Mouse (Mus musculus) MEL (cell line): ENCODE data around the gene Napa. TPM values are rescaled to one million over a fixed set of nuclear protein-coding genes. Genes with fewer than 3 reads are reported as not detected.

Source experiments
- DNase-seq: peaks from one replicate; pipeline ENCODE4 v3.0.0; 2011; ENCODE audit warnings: low read depth, low spot score
- H3K27ac ChIP-seq: 2 replicates; pipeline ENCODE4 v1.5.1; 2012; ENCODE audit warnings: low read depth, mild to moderate bottlenecking, control low read depth, low read length, moderate library complexity; ENCODE audit not compliant: control insufficient read depth
- H3K27me3 ChIP-seq, 2 experiments: fragments of 150-350 bp in 1 of 2; sonication (generic) in 1 of 2; 2 replicates each; pipeline ENCODE4 v1.6.1; 2012; ENCODE audit warnings: low read length in 2 of 2, mild to moderate bottlenecking in 2 of 2, improper control_type of control experiment in 1 of 2, moderate library complexity in 1 of 2; ENCODE audit not compliant: insufficient read depth in 2 of 2, control insufficient read depth in 1 of 2
- H3K36me3 ChIP-seq, 2 experiments: 2 replicates each; pipeline ENCODE4 v1.6.1; 2012 to 2014; ENCODE audit warnings: low read length in 2 of 2, improper control_type of control experiment in 1 of 2, inconsistent platforms in 1 of 2, mild to moderate bottlenecking in 1 of 2; ENCODE audit not compliant: insufficient read depth in 2 of 2, control insufficient read depth in 1 of 2
- H3K4me1 ChIP-seq, 2 experiments: fragments of 150-350 bp in 1 of 2; sonication (generic) in 1 of 2; 2 replicates each; pipeline ENCODE4 v1.6.1; 2012; ENCODE audit warnings: low read length in 2 of 2, improper control_type of control experiment in 1 of 2, mild to moderate bottlenecking in 1 of 2; ENCODE audit not compliant: insufficient read depth in 2 of 2, control insufficient read depth in 1 of 2
- H3K4me3 ChIP-seq, 2 experiments: fragments of 150-350 bp in 1 of 2; sonication (generic) in 1 of 2; 2 replicates each; pipeline ENCODE4 v1.5.1; 2012; ENCODE audit warnings: low read depth in 2 of 2, low read length in 2 of 2, mild to moderate bottlenecking in 2 of 2, moderate library complexity in 2 of 2, control low read depth in 1 of 2, improper control_type of control experiment in 1 of 2; ENCODE audit not compliant: control insufficient read depth in 1 of 2, insufficient read depth in 1 of 2
- H3K79me2 ChIP-seq: 2 replicates; pipeline ENCODE4 v1.6.1; 2012; ENCODE audit warnings: mild to moderate bottlenecking, low read length, moderate library complexity; ENCODE audit not compliant: control insufficient read depth, poor library complexity, insufficient read depth
- H3K9ac ChIP-seq: 2 replicates; pipeline ENCODE4 v1.6.1; 2012; ENCODE audit warnings: low read depth, mild to moderate bottlenecking, control low read depth, low read length, moderate library complexity; ENCODE audit not compliant: control insufficient read depth, poor library complexity, severe bottlenecking
- H3K9me3 ChIP-seq: fragments of 150-350 bp; sonication (generic); replicated peaks from 2 replicates; pipeline ENCODE4 v1.6.1; 2012; ENCODE audit warnings: mild to moderate bottlenecking, low read length, improper control_type of control experiment, moderate library complexity; ENCODE audit not compliant: insufficient read depth
- BHLHE40 ChIP-seq: IDR thresholded peaks from 2 replicates; pipeline ENCODE4 v1.6.1; 2012; ENCODE audit warnings: low read depth, mild to moderate bottlenecking, inconsistent platforms, low read length, improper control_type of control experiment, borderline replicate concordance
- CHD1 ChIP-seq: IDR thresholded peaks from 2 replicates; pipeline ENCODE4 v1.6.1; 2012; ENCODE audit warnings: low read depth, mild to moderate bottlenecking, inconsistent platforms, low read length, improper control_type of control experiment
- CHD2 ChIP-seq: IDR thresholded peaks from 2 replicates; pipeline ENCODE4 v1.6.1; 2011; ENCODE audit warnings: low read length, improper control_type of control experiment
- CTCF ChIP-seq, 3 experiments: IDR thresholded peaks in 2 of 3; conservative IDR thresholded peaks in 1 of 3; 2 replicates each; pipeline ENCODE4 v1.5.1; 2011 to 2012; ENCODE audit warnings: low read length in 3 of 3, low read depth in 2 of 3, mild to moderate bottlenecking in 2 of 3, improper control_type of control experiment in 1 of 3, inconsistent platforms in 1 of 3, mixed read lengths in 1 of 3, moderate library complexity in 1 of 3; ENCODE audit not compliant: control insufficient read depth in 1 of 3, insufficient read depth in 1 of 3, poor library complexity in 1 of 3, severe bottlenecking in 1 of 3
- E2F4 ChIP-seq: IDR thresholded peaks from 2 replicates; pipeline ENCODE4 v1.6.1; 2011; ENCODE audit warnings: low read depth, low read length, improper control_type of control experiment, borderline replicate concordance
- ELF1 ChIP-seq: IDR thresholded peaks from 2 replicates; pipeline ENCODE4 v1.6.1; 2014; ENCODE audit warnings: low read depth, mild to moderate bottlenecking, inconsistent platforms, low read length, improper control_type of control experiment, moderate library complexity
- EP300 ChIP-seq, 2 experiments: IDR thresholded peaks; 2 replicates each; pipeline ENCODE4 v1.6.1; 2011; ENCODE audit warnings: improper control_type of control experiment in 2 of 2, low read length in 2 of 2, low read depth in 1 of 2, mild to moderate bottlenecking in 1 of 2
- ETS1 ChIP-seq: IDR thresholded peaks from 2 replicates; pipeline ENCODE4 v1.6.1; 2012; ENCODE audit warnings: low read depth, mild to moderate bottlenecking, inconsistent platforms, low read length, improper control_type of control experiment, moderate library complexity
- GABPA ChIP-seq: IDR thresholded peaks from 2 replicates; pipeline ENCODE4 v1.6.1; 2012; ENCODE audit warnings: low read depth, mild to moderate bottlenecking, inconsistent platforms, low read length, improper control_type of control experiment, moderate library complexity
- GATA1 ChIP-seq: IDR thresholded peaks from 2 replicates; pipeline ENCODE4 v1.6.1; 2011; ENCODE audit warnings: low read depth, low read length, improper control_type of control experiment
- HCFC1 ChIP-seq: IDR thresholded peaks from 2 replicates; pipeline ENCODE4 v1.6.1; 2012; ENCODE audit warnings: low read depth, mild to moderate bottlenecking, inconsistent platforms, low read length, improper control_type of control experiment, moderate library complexity
- JUND ChIP-seq: IDR thresholded peaks from 2 replicates; pipeline ENCODE4 v1.6.1; 2011; ENCODE audit warnings: low read depth, mild to moderate bottlenecking, improper control_type of control experiment, low read length
- MAFK ChIP-seq: IDR thresholded peaks from 2 replicates; pipeline ENCODE4 v1.6.1; 2011; ENCODE audit warnings: low read depth, mild to moderate bottlenecking, low read length, improper control_type of control experiment, borderline replicate concordance
- MAX ChIP-seq: IDR thresholded peaks from 2 replicates; pipeline ENCODE4 v1.6.1; 2011; ENCODE audit warnings: low read length, improper control_type of control experiment
- MAZ ChIP-seq: IDR thresholded peaks from 2 replicates; pipeline ENCODE4 v1.6.1; 2012; ENCODE audit warnings: low read depth, mild to moderate bottlenecking, inconsistent platforms, low read length, improper control_type of control experiment
- MEF2A ChIP-seq: IDR thresholded peaks from 2 replicates; pipeline ENCODE4 v1.6.1; 2014; ENCODE audit warnings: low read depth, mild to moderate bottlenecking, inconsistent platforms, low read length, improper control_type of control experiment; ENCODE audit not compliant: poor library complexity, insufficient replicate concordance, severe bottlenecking; ENCODE audit errors: extremely low read depth
- MXI1 ChIP-seq: IDR thresholded peaks from 2 replicates; pipeline ENCODE4 v1.6.1; 2011; ENCODE audit warnings: mild to moderate bottlenecking, low read depth, low read length, improper control_type of control experiment
- MYB ChIP-seq: IDR thresholded peaks from 2 replicates; pipeline ENCODE4 v1.6.1; 2011; ENCODE audit warnings: mild to moderate bottlenecking, low read depth, low read length, improper control_type of control experiment
- MYC ChIP-seq: IDR thresholded peaks from 2 replicates; pipeline ENCODE4 v1.6.1; 2011; ENCODE audit warnings: low read depth, mild to moderate bottlenecking, low read length, improper control_type of control experiment, moderate library complexity
- NELFE ChIP-seq: IDR thresholded peaks from 2 replicates; pipeline ENCODE4 v1.6.1; 2011; ENCODE audit warnings: low read depth, low read length, improper control_type of control experiment
- POLR2A ChIP-seq, 2 experiments: IDR thresholded peaks; 2 replicates each; pipeline ENCODE4 v1.6.1; 2011 to 2012; ENCODE audit warnings: low read length in 2 of 2, mild to moderate bottlenecking in 2 of 2, control low read depth in 1 of 2, improper control_type of control experiment in 1 of 2, low read depth in 1 of 2, moderate library complexity in 1 of 2; ENCODE audit not compliant: control insufficient read depth in 1 of 2, insufficient read depth in 1 of 2, poor library complexity in 1 of 2
- POLR2AphosphoS2 ChIP-seq: IDR thresholded peaks from 2 replicates; pipeline ENCODE4 v1.6.1; 2011; ENCODE audit warnings: low read length, improper control_type of control experiment
- POLR2AphosphoS5 ChIP-seq: IDR thresholded peaks from 2 replicates; pipeline ENCODE4 v1.6.1; 2012; ENCODE audit warnings: low read depth, borderline replicate concordance, mild to moderate bottlenecking, inconsistent platforms, low read length, moderate library complexity, mixed read lengths
- RAD21 ChIP-seq: IDR thresholded peaks from 2 replicates; pipeline ENCODE4 v1.6.1; 2011; ENCODE audit warnings: mild to moderate bottlenecking, low read depth, low read length, improper control_type of control experiment
- RCOR1 ChIP-seq: IDR thresholded peaks from 2 replicates; pipeline ENCODE4 v1.6.1; 2012; ENCODE audit warnings: low read depth, mild to moderate bottlenecking, inconsistent platforms, low read length, improper control_type of control experiment
- SIN3A ChIP-seq: IDR thresholded peaks from 2 replicates; pipeline ENCODE4 v1.6.1; 2012; ENCODE audit warnings: low read length, improper control_type of control experiment, inconsistent platforms
- SMC3 ChIP-seq: IDR thresholded peaks from 2 replicates; pipeline ENCODE4 v1.6.1; 2011; ENCODE audit warnings: low read depth, low read length, improper control_type of control experiment
- TAL1 ChIP-seq: IDR thresholded peaks from 2 replicates; pipeline ENCODE4 v1.6.1; 2012; ENCODE audit warnings: mild to moderate bottlenecking, inconsistent platforms, low read length, moderate library complexity, mixed read lengths
- TBP ChIP-seq: IDR thresholded peaks from 2 replicates; pipeline ENCODE4 v1.8.0; 2011; ENCODE audit warnings: low read depth, low read length, improper control_type of control experiment
- TCF12 ChIP-seq: IDR thresholded peaks from 2 replicates; pipeline ENCODE4 v1.6.1; 2014; ENCODE audit warnings: low read depth, mild to moderate bottlenecking, inconsistent platforms, low read length, improper control_type of control experiment, moderate library complexity
- UBTF ChIP-seq: IDR thresholded peaks from 2 replicates; pipeline ENCODE4 v1.6.1; 2012; ENCODE audit warnings: low read depth, mild to moderate bottlenecking, inconsistent platforms, low read length, improper control_type of control experiment, moderate library complexity, borderline replicate concordance; ENCODE audit not compliant: insufficient read depth
- USF1 ChIP-seq: IDR thresholded peaks from 2 replicates; pipeline ENCODE4 v1.6.1; 2014; ENCODE audit warnings: low read depth, mild to moderate bottlenecking, inconsistent platforms, low read length, improper control_type of control experiment, moderate library complexity
- USF2 ChIP-seq, 2 experiments: IDR thresholded peaks; 2 replicates each; pipeline ENCODE4 v1.6.1; 2011 to 2012; ENCODE audit warnings: improper control_type of control experiment in 2 of 2, low read length in 2 of 2, borderline replicate concordance in 1 of 2, inconsistent platforms in 1 of 2, low read depth in 1 of 2, mild to moderate bottlenecking in 1 of 2; ENCODE audit not compliant: insufficient read depth in 1 of 2
- ZC3H11A ChIP-seq: IDR thresholded peaks from 2 replicates; pipeline ENCODE4 v1.6.1; 2012; ENCODE audit warnings: low read depth, mild to moderate bottlenecking, inconsistent platforms, low read length, improper control_type of control experiment
- ZKSCAN1 ChIP-seq: IDR thresholded peaks from 2 replicates; pipeline ENCODE4 v1.6.1; 2012; ENCODE audit warnings: low read depth, mild to moderate bottlenecking, inconsistent platforms, low read length, improper control_type of control experiment, moderate library complexity
- ZMIZ1 ChIP-seq: IDR thresholded peaks from 2 replicates; pipeline ENCODE4 v1.6.1; 2012; ENCODE audit warnings: low read depth, mild to moderate bottlenecking, inconsistent platforms, low read length, improper control_type of control experiment, moderate library complexity
- polyA plus RNA-seq, 2 experiments: library from polyadenylated mRNA; stranded (reverse) in 1 of 2; unstranded in 1 of 2; fragments of >175 nt in 1 of 2; fragments of >200 nt in 1 of 2; gene quantifications; 2 replicates each; pipeline versions ENCODE4 v1.2.1 to v1.2.4; 2012; ENCODE audit warnings: low replicate concordance in 2 of 2, low read depth in 1 of 2; ENCODE audit not compliant: insufficient read length in 2 of 2, insufficient read depth in 1 of 2, missing spikeins in 1 of 2
- total RNA-seq: library from RNA; depleted of rRNA; stranded (reverse); fragments of 300-350 nt; gene quantifications from 2 replicates; pipeline ENCODE4 v1.2.3, GENCODE M21; 2012

Napa gene
- total and polyA plus RNA-seq, 3 experiments = 56.1 to 132 TPM; not detected in 1

DNA sequence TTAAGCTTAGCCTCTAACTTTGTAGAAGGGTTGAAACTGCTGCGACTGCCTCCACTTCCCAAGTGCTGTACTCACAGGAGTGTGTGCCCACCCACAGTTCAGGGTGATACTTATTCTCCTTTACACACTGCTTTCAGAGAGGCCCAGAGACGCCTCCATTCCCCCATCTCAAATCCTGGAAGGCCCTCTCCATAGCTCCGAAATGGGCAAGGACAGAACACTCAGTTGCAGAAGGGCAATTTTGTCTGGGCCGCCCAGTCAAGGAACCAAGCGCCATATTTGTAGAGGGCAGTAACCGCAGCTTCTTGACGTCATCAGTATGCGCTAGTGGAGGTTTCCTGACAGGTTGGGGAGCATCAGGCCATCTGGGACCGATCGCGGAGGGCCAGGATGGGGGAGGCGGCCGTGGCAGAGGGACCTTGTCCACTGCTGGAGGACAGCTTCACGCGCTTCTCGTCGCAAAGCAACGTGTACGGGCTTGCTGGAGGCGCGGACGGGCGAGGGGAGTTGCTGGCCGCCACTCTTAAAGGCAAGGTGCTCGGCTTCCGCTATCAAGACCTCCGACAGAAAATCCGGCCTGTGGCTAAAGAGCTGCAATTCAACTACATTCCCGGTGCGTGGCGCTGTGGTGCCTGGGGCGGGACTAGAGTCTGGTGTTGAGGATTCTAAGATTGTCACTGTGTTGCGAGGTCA lies 21.5 kb downstream of the Napa start, which contains the start of gene Kptn:
TSS of gene Kptn (plus strand) at position 327 of the 693 bp plus-strand sequence.
- peak within 1 kb of the TSS; percentile 84 to 91 for H3K4me3 ChIP-seq
- peak within 1 kb of the TSS; percentile 70 for H3K27ac ChIP-seq
- no peaks in the 10 kb centered on the region for H3K9me3 ChIP-seq
- H3K27me3 ChIP-seq = no peaks in the 10 kb centered on the region
- H3K9ac ChIP-seq = peak within 1 kb of the TSS; percentile 86
- H3K79me2 ChIP-seq = no peaks in the 10 kb centered on the region
- peaks cover 0 to 3% of the 10 kb centered on the region in 2 experiments; a peak in 1 of 4 replicates for H3K4me1 ChIP-seq
- H3K36me3 ChIP-seq = no peaks in the 10 kb centered on the region
- peak; percentile 96 for DNase-seq
- peak; percentile 59 for TF ChIP-seq NELFE
- TF ChIP-seq CHD2 = no peak
- TF ChIP-seq USF1 = peak; percentile 39; the same call in 1 of the 2 replicates
- TF ChIP-seq MEF2A = no peak
- TF ChIP-seq MAX = no peak
- TF ChIP-seq BHLHE40 = no peak
- no peak for TF ChIP-seq RCOR1
- no peak for TF ChIP-seq MYB
- TF ChIP-seq MAZ = 0 out of 2 replicates have a peak, but pooled peaks have one; percentile 33
- no peak for TF ChIP-seq TAL1
- TF ChIP-seq GABPA = no peak
- no peak for TF ChIP-seq ZC3H11A
- TF ChIP-seq ZKSCAN1 = no peak
- TF ChIP-seq POLR2AphosphoS2 = no peak; the same call in 1 of the 2 replicates
- peak; percentile 35 for TF ChIP-seq ELF1
- no peak for TF ChIP-seq USF2 (IDR thresholded peaks at IDR 0.05; ENCODE audit: borderline replicate concordance in 1 of 2, insufficient read depth in 1 of 2, low read depth in 1 of 2, low read length in 2 of 2)
- TF ChIP-seq MYC = 0 out of 2 replicates have a peak, but pooled peaks have one; percentile 1
- no peak; the same call in 1 of the 2 replicates for TF ChIP-seq ETS1
- no peak for TF ChIP-seq JUND
- TF ChIP-seq POLR2A (IDR thresholded peaks at IDR 0.05; ENCODE audit: control insufficient read depth in 1 of 2, insufficient read depth in 1 of 2, low read depth in 1 of 2, low read length in 2 of 2, poor library complexity in 1 of 2) = peak; percentile 75 to 78
- TF ChIP-seq E2F4 = no peak
- no peak for TF ChIP-seq CHD1
- peak; percentile 65 for TF ChIP-seq MXI1
- no peak for TF ChIP-seq POLR2AphosphoS5
- TF ChIP-seq ZMIZ1 = 0 out of 2 replicates have a peak, but pooled peaks have one; percentile 19
- TF ChIP-seq SIN3A = peak; percentile 87
- TF ChIP-seq RAD21 = peak; percentile 25
- TF ChIP-seq TCF12 = peak; percentile 48; the same call in 1 of the 2 replicates
- no peak for TF ChIP-seq GATA1
- TF ChIP-seq UBTF = no peak
- TF ChIP-seq SMC3 = peak; percentile 46
- no peak for TF ChIP-seq MAFK
- TF ChIP-seq EP300 (IDR thresholded peaks at IDR 0.05; ENCODE audit: low read depth in 1 of 2, low read length in 2 of 2) = no peak
- TF ChIP-seq HCFC1 = peak; percentile 95
- TF ChIP-seq TBP = peak; percentile 46; the same call in 1 of the 2 replicates
- TF ChIP-seq CTCF (IDR thresholded peaks at IDR 0.05 in 2 of 3, conservative IDR thresholded peaks at IDR 0.05 in 1 of 3; ENCODE audit: control insufficient read depth in 1 of 3, insufficient read depth in 1 of 3, low read depth in 2 of 3, low read length in 3 of 3, poor library complexity in 1 of 3, severe bottlenecking in 1 of 3) = peak; percentile 86 to 90 (median 88)
